Mouse (Mus musculus) layer of hippocampus, adult 2 months (tissue): Measurements from ENCODE around the gene Slc8b1. TPM values are rescaled to one million over a fixed set of nuclear protein-coding genes. Genes with fewer than 3 reads are reported as not detected.
A peak's percentile ranks its signal among the peaks of the same experiment; 100 is the strongest.

Experiments used
- DNase-seq, 2 experiments: peaks; one replicate each; pipeline ENCODE4 v3.0.0; 2022; ENCODE audit warnings: low spot score in 2 of 2
- H3K27ac ChIP-seq: fragments of 200-600 bp; 2 replicates; pipeline ENCODE4 v1.8.1; 2022
- H3K4me3 ChIP-seq: fragments of 200-600 bp; 2 replicates; pipeline ENCODE4 v1.8.1; 2022; ENCODE audit warnings: mild to moderate bottlenecking
- CTCF ChIP-seq: fragments of 200-600 bp; conservative IDR thresholded peaks from 2 replicates; pipeline ENCODE4 v1.8.1; 2022; ENCODE audit warnings: antibody characterized with exemption, mild to moderate bottlenecking, moderate library complexity
- total RNA-seq, 2 experiments: library from RNA; stranded (reverse); gene quantifications; 2 replicates each; pipeline ENCODE4 v1.2.3; 2021

Slc8b1 gene
- total RNA-seq, 2 experiments from 2014 or later: 8.7 to 12.1 TPM

DNA sequence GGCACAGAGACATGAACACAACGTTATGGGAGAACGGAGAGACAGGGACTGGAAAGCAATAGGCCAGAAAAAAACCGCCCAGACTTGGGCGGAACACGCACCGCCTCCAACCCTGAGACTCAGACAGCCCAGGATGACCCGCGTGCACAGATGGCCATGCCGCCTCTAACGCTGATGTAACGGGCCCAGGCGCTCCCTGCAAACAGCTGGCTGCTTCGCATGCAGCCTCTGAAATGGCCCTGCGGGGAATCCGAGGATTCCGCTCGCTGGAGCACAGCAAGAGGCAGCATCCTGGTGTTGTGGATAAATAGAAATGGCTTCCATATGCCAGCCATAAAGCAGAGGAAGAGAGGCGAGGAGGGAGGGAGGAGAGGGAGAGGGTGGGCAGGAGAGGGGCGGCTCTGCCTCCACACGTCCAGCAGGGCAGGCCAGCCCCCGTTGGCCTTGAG lies 56.3 kb downstream of the Slc8b1 start:
- peak in 1 of 2 experiments; percentile 29 for DNase-seq
- TF ChIP-seq CTCF: no peak
- Histone ChIP-seq H3K27ac (peak overlapping the region; percentile 85), H3K4me3 (no peak overlapping the region; the same call in 1 of the 2 replicates)

DNA sequence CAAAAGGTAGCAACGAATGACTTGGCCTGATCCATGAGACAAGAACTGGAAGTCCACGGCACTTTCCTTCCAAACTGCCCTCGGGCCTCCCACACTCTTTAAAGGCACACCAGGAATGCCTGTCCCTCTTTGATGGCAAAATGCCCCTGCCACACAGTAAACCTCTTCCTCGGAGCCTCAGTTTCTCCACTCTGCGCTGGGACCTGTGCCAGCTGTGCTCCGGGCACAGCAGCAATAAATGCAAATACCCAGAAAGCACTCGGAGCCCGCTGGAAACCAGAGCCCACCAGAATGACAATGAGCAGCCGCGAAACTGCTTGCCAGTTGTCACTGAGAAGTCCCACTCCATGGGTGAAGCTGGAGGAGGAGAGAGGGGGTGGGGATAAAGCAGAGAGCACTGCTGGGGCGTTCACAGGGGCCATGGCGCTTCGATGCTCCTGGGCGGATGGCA lies 56.8 kb downstream of the Slc8b1 start:
- TF ChIP-seq CTCF: no peak
- DNase-seq: peak in 1 of 2 experiments; percentile 26
- peak overlapping the region; percentile 85 for H3K27ac ChIP-seq
- peak overlapping the region; percentile 2 for H3K4me3 ChIP-seq

DNA sequence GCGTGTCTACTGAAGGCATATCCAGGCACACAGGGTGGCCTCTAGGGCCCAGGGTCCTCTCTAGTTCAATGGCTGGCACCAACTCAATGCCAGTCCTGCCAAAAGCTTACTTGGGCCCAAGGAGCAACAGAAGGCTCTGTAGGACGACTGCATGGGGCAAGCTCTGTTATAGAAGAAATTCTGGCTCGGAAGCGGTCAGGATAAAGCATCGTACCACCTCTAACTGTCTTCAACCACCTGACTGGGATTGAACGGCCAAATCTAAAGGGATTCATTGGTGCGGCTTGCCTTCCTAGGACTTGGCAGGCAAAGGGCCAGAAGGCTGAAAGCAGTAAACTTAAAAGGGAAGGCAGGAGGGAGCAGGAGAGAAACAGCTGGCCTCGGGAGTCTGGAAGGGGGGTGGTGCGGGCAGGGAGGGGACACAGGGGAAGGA lies 57.4 kb downstream of the Slc8b1 start:
- Histone ChIP-seq H3K4me3 (no peak overlapping the region; the same call in 1 of the 2 replicates), H3K27ac (peak overlapping the region; percentile 85)
- DNase-seq: peak in 1 of 2 experiments; percentile 30
- TF ChIP-seq CTCF: no peak

GRCm38 (mm10) chr5:120568964-120569363 lies 58.0 kb downstream of the Slc8b1 start:
- no peak for TF ChIP-seq CTCF
- Histone ChIP-seq H3K27ac (peak overlapping the region; percentile 85), H3K4me3 (no peak overlapping the region)
- no peak for DNase-seq

GRCm38 (mm10) chr5:120569791-120570190 lies 58.8 kb downstream of the Slc8b1 start:
- Histone ChIP-seq H3K4me3 (no peak overlapping the region), H3K27ac (0 out of 2 replicates have a peak overlapping the region, but pooled peaks have one; percentile 32)
- TF ChIP-seq CTCF: no peak
- DNase-seq: no peak

DNA sequence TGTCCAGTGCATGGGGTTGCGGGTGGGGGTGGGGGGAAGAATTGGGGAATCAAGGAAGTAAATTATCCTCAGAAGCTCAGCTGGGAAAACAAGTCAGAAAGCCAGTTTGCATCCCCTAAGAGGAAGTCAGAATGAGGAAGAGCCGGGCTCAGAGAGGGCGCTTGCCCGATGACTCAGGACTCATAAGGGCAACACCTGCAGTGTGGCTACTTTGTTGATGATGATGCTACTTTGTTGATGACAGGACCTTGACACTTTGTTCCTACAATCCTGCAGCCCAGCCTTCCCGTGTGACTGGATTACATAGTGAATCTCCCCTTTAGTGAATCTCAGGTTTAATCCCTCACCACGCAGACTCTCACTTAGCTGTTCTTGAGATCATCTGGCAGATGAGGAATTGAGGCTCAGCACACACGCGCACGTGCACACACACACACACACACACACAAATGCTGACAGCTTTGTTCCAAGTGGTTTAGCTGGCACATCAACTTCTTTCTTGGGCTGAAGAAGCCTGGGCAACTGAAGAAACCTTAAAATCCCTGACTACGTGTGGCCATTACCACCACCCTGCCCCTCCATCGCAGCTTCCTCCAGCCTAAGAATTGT lies 59.4 kb downstream of the Slc8b1 start:
- DNase-seq: no peak
- H3K27ac ChIP-seq: peak overlapping the region; percentile 68; the same call in 1 of the 2 replicates
- no peak overlapping the region for H3K4me3 ChIP-seq
- no peak for TF ChIP-seq CTCF

DNA sequence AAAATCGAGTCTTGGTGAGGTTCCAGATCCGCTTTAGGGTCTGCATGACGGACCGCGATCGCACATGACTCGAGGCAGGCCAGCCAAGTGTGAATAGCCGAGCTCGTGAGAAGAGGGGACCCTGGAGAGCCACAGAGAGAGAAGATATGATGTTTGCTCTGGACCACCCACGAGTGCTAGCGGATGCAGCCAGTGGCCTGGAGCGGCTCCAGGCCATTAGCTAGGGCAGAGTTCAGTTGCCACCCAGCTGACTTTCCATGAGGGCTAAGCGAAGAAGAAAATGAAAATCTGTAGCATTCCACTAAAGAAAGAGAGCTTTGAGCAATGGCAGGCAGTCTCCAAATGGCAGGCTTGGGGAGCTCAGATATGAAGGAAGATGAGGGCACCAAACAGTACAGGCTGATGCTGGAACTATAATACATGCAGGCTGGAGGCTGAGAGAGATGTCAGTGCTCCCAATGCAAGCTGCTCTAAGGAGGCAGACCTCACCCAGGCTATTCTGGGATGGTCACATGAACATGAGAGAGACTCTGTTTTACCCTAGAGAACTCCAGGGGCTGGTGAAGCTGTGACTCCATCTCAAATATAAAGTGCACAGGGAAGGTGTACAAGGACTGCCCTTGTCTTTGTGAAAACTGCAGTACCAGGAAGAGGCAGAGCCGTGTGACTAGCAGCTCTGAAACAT lies 60.2 kb downstream of the Slc8b1 start:
- no peak for TF ChIP-seq CTCF
- Histone ChIP-seq H3K4me3 (no peak overlapping the region), H3K27ac (peak overlapping the region; percentile 68)
- DNase-seq: no peak

- no peak for TF ChIP-seq CTCF
- no peak overlapping the region for H3K4me3 ChIP-seq
- H3K27ac ChIP-seq: no peak overlapping the region
- DNase-seq: no peak
Observed at GRCm38 (mm10) chr5:120574469-120575063, 63.6 kb downstream of the Slc8b1 start.

DNA sequence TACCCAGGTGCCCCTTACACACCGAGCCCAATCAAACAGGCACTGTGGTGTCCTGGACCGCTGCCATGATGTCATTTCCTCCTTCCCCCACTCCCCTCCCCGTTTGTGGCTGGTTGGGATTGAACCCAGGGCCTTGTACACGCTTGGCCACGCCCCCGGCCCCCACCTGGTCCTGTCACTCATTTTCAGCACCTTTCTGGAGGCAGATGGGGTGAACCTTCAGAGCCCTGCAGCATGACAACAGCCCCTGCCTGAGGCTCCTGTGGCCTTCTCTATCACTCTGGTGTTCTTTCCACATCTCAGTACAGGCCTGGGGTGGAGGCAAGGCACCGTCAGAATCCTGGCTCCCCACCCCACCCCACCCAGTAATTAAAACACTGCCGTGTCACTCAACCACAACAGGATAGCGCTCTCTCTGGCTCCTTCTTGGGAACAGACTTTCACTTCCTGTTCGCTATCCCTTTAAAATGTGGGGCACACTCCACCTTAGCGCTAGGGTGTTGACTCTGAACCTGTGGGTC lies 65.9 kb downstream of the Slc8b1 start:
- H3K4me3 ChIP-seq: no peak overlapping the region
- H3K27ac ChIP-seq: no peak overlapping the region
- no peak for DNase-seq
- TF ChIP-seq CTCF: no peak

- TF ChIP-seq CTCF: peak; percentile 45
- H3K27ac ChIP-seq: no peak overlapping the region
- no peak overlapping the region for H3K4me3 ChIP-seq
- DNase-seq: no peak
Observed at GRCm38 (mm10) chr5:120577935-120578441, 67.0 kb downstream of the Slc8b1 start.

DNA sequence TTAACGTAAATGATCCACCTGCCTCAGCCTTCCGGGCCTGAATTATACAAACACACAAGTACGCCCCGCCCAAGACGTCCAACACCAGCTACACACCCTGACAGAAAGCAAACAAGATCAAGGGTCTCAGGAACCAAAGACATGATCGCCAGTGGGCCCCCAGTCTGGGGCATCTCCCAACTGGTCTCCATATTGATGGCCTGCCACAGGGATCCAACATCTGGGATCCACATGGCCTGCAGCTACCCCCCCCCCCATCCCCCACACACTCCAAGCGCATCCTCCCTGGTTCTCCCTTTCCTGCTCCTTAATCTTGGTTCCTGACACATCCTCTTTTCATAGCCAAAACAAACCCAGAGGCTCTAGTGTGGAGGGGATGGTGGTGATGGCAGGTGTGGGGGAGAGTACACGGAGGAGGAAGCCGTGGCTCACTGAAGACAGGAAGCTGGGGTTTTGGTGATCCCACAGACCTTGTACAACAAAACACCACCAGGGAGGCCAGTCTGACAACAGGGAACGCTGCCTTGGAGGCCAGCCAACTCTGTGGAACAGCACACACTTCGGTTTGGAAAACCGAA lies 67.6 kb downstream of the Slc8b1 start:
- DNase-seq: no peak
- Histone ChIP-seq H3K4me3 (no peak overlapping the region), H3K27ac (no peak overlapping the region; the same call in 1 of the 2 replicates)
- TF ChIP-seq CTCF: no peak

- TF ChIP-seq CTCF: no peak
- Histone ChIP-seq H3K27ac (peak overlapping the region; percentile 53; the same call in 1 of the 2 replicates), H3K4me3 (no peak overlapping the region; the same call in 1 of the 2 replicates)
- no peak for DNase-seq
Observed at GRCm38 (mm10) chr5:120579211-120579897, 68.4 kb downstream of the Slc8b1 start.
